Mouse (Mus musculus) fat pad, adult 2 months (tissue): ENCODE results near the gene Grap2.

Source experiments
- DNase-seq: peaks from one replicate; pipeline ENCODE4 v3.0.0-alpha.2; 2011; ENCODE audit warnings: low read depth, low spot score; ENCODE audit errors: extremely low read depth

Gene Grap2

DNA sequence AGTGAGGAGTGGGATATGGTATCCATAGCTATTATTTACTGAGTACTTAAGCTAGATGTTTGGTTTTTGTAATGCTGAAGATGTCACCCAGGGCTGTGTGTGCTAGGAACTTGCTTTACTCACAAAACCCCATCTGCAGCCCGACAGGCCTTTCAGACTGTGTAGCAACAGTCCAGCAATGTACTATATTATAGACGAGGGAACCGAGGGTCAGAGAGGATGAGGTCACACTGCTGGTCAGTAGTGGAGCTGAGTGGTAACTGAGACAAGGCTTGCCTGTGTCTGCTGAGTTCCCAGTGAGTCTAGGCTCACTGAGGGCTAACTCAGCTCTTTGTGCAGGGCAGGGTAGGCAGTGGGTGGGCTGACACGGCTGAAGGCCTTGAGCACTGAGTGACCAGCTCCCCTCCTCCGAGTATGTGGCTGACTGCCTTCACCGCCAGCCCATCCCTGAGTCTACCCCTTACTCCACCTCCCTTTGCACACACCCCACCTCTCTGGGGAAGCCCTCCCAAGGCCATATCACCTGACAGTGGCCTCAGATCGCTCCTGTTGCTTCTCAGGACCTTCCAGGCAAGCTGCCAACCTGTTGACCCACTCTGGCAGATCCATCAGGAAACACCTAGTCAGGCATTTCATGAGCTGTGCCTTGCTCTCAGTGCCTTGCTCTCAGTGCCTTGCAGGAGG lies 108.1 kb downstream of the Grap2 start:
- no peak for DNase-seq

- DNase-seq, result no peak
Measured at GRCm38 (mm10) chr15:80681466-80681881, 109.1 kb downstream of the Grap2 start.

- no peak for DNase-seq
Measured at GRCm38 (mm10) chr15:80682343-80682742, 109.9 kb downstream of the Grap2 start.

GRCm38 (mm10) chr15:80683151-80683550 lies 110.8 kb downstream of the Grap2 start:
- no peak for DNase-seq

GRCm38 (mm10) chr15:80683990-80684389 lies 111.6 kb downstream of the Grap2 start:
- no peak for DNase-seq

GRCm38 (mm10) chr15:80684786-80685602 lies 112.6 kb downstream of the Grap2 start:
- no peak for DNase-seq

DNA sequence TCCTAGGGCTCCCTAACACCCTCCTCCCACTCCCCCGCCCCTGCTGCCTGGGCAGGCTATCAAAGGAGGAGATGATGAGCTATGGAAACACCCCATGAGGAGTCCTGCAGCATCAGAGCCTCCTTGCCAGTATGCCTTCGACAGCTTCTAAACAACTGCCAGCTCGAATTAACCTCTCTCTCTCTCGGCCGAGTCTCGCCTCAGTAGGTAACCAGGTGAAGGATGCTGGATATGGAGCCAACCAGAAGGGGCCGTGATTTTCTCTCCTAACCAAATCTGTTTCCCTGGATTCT lies 113.2 kb downstream of the Grap2 start:
- no peak for DNase-seq

- no peak for DNase-seq
Measured at GRCm38 (mm10) chr15:80688536-80688935, 116.1 kb downstream of the Grap2 start.

DNA sequence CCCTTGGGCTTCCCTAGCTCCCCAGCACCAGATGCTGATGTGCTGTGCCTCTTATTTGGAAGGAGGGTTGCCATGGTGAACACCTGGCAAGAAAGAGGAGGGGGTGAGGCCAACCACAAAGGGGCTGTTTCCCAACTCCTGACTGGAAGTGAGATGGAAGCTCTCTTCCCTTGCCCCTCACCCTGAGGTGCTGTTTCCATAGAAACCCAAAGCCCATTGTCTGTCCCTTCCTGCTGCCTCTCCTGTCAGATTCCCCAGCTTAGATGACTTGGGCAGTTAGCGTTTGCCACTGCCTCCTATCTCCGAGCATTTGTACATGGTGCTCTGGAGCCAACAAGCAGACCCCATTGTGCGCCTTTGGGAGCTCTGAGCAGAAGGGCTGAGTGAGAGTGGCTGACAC lies 121.1 kb downstream of the Grap2 start:
- no peak for DNase-seq

- no peak for DNase-seq
Measured at GRCm38 (mm10) chr15:80694125-80694910, 121.9 kb downstream of the Grap2 start.

- DNase-seq, result no peak
Measured at GRCm38 (mm10) chr15:80697564-80697963, 125.2 kb downstream of the Grap2 start.

- no peak for DNase-seq
Measured at GRCm38 (mm10) chr15:80701481-80702257, 129.3 kb downstream of the Grap2 start.
